27 mouse cellular contexts compared by ENCODE assay signal in genomic region chr10:83878745-83879144, GRCm38 (mm10).
DNase-seq lines count a peak whose midpoint lies in the region; ATAC-seq and TF ChIP-seq lines count a peak whose summit lies in the region.
"Had no signal": no experiment of that assay in that cellular context is flagged by ENCODE, and none has a peak within 500 bp of the region (broad histone marks: within the 10 kb centered on the region; RNA-seq: fewer than 3 reads in every experiment).

No protein-coding gene starts in this region.

- H3K4me1 ChIP-seq in heart, embryonic 15.5 days (replicated peaks): peaks cover 14% of the 10 kb centered on the region
- peaks cover 18% of the 10 kb centered on the region for H3K4me1 ChIP-seq in heart, postnatal 0 days (ENCODE audit: control insufficient read depth, insufficient read depth)
- peaks cover 19% of the 10 kb centered on the region for H3K4me1 ChIP-seq in embryonic fibroblast, embryonic 13.5 days (ENCODE audit: control insufficient read depth, insufficient read depth, low read length)
- H3K4me1 ChIP-seq: forebrain, embryonic 13.5 days; forebrain, embryonic 15.5 days had no signal

- H3K27me3 ChIP-seq in heart, embryonic 15.5 days: no peaks in the 10 kb centered on the region
- no peaks in the 10 kb centered on the region for H3K27me3 ChIP-seq in heart, postnatal 0 days (ENCODE audit: control insufficient read depth, insufficient read depth, low read length)
- H3K27me3 ChIP-seq: CH12.LX; embryonic facial prominence, embryonic 13.5 days; embryonic facial prominence, embryonic 15.5 days; forebrain, embryonic 13.5 days; forebrain, embryonic 15.5 days; Patski had no signal

- TF ChIP-seq CTCF in heart, postnatal 0 days (IDR thresholded peaks at IDR 0.05; ENCODE audit: low read depth): no peak
- TF ChIP-seq CTCF in embryonic fibroblast, embryonic 13.5 days (IDR thresholded peaks at IDR 0.05; ENCODE audit: borderline replicate concordance, insufficient read depth, low read length): no peak

- no peak for TF ChIP-seq EP300 in heart, postnatal 0 days (IDR thresholded peaks at IDR 0.05; ENCODE audit: low read depth)

- TF ChIP-seq POLR2A in embryonic fibroblast, embryonic 13.5 days (IDR thresholded peaks at IDR 0.05; ENCODE audit: low read depth, low read length): no peak

- H3K27ac ChIP-seq in heart, embryonic 15.5 days: no peak overlapping the region
- H3K27ac ChIP-seq in heart, postnatal 0 days (ENCODE audit: low read depth): 0 out of 2 replicates have a peak overlapping the region, but pooled peaks have one; percentile 20
- H3K27ac ChIP-seq in embryonic fibroblast, embryonic 13.5 days (ENCODE audit: insufficient read depth, low read length): peak overlapping the region; percentile 82
- H3K27ac ChIP-seq: embryonic facial prominence, embryonic 13.5 days; embryonic facial prominence, embryonic 15.5 days; forebrain, embryonic 13.5 days; forebrain, embryonic 15.5 days had no signal

- no peak overlapping the region for H3K4me3 ChIP-seq in heart, embryonic 15.5 days
- no peak overlapping the region for H3K4me3 ChIP-seq in heart, postnatal 0 days (ENCODE audit: low read depth, low read length)
- H3K4me3 ChIP-seq in embryonic fibroblast, embryonic 13.5 days (ENCODE audit: insufficient read depth, low read length): no peak overlapping the region
- H3K4me3 ChIP-seq: embryonic facial prominence, embryonic 13.5 days; embryonic facial prominence, embryonic 15.5 days; forebrain, embryonic 13.5 days; forebrain, embryonic 15.5 days had no signal

- intact Hi-C loops in heart, postnatal 36 days (cut with DNase I): no loop called here

- no peak for DNase-seq in heart, adult 11 months
- no peak for DNase-seq in heart, postnatal 0 days (ENCODE audit: low spot score)
- DNase-seq in heart, postnatal 36 days: no peak
- peak; percentile 61 for DNase-seq in Muller cell, postnatal 12 days (ENCODE audit: inconsistent ontology term)
- no peak for DNase-seq in embryo, embryonic 10 days (ENCODE audit: low spot score)
- DNase-seq in adrenal gland, adult 8-10 months: no peak
- DNase-seq: adrenal gland, postnatal 10 days; adrenal gland, postnatal 25 days; B cell, adult 2 months; cerebellum, adult 11 months; cerebellum, adult 18-20 months; cerebellum, adult 9-10 months; cerebellum, postnatal 10 days; cerebellum, postnatal 25 days; embryo, embryonic 11 days; forebrain, postnatal 0 days had no signal

- H3K9me3 ChIP-seq in heart, embryonic 15.5 days (replicated peaks): no peaks in the 10 kb centered on the region
- H3K9me3 ChIP-seq in heart, postnatal 0 days (replicated peaks; ENCODE audit: control insufficient read depth, low read length): no peaks in the 10 kb centered on the region
- H3K9me3 ChIP-seq: embryonic facial prominence, embryonic 13.5 days; embryonic facial prominence, embryonic 15.5 days; forebrain, embryonic 13.5 days; forebrain, embryonic 15.5 days had no signal

- WGBS in heart, embryonic 15.5 days: 61% methylated on average over 2 of the region's 2 CpGs
- 46% methylated on average over 2 of the region's 2 CpGs for WGBS in heart, postnatal 0 days

- H3K36me3 ChIP-seq in heart, embryonic 15.5 days: no peaks in the 10 kb centered on the region
- H3K36me3 ChIP-seq in heart, postnatal 0 days (replicated peaks; ENCODE audit: control insufficient read depth, insufficient read depth, low read length): no peaks in the 10 kb centered on the region
- H3K36me3 ChIP-seq: embryonic facial prominence, embryonic 13.5 days; embryonic facial prominence, embryonic 15.5 days; forebrain, embryonic 15.5 days; G1E had no signal

- H3K9ac ChIP-seq in heart, embryonic 15.5 days: no peak overlapping the region
- no peak overlapping the region for H3K9ac ChIP-seq in heart, postnatal 0 days (replicated peaks; ENCODE audit: low read depth, low read length)
- H3K9ac ChIP-seq: embryonic facial prominence, embryonic 13.5 days; embryonic facial prominence, embryonic 15.5 days; forebrain, embryonic 13.5 days; forebrain, embryonic 15.5 days; forebrain, postnatal 0 days had no signal

- no peak overlapping the region for H3K4me2 ChIP-seq in heart, embryonic 15.5 days
- no peak overlapping the region for H3K4me2 ChIP-seq in heart, postnatal 0 days (ENCODE audit: low read depth, low read length)
- H3K4me2 ChIP-seq: embryonic facial prominence, embryonic 13.5 days; embryonic facial prominence, embryonic 15.5 days; forebrain, embryonic 13.5 days; forebrain, embryonic 15.5 days had no signal

- 0 out of 2 replicates have a peak, but pooled peaks have one; percentile 14 for ATAC-seq in heart, embryonic 15.5 days (replicated peaks; ENCODE audit: insufficient number of reproducible peaks, insufficient read depth, low FRiP score, low read depth)
- ATAC-seq in heart, postnatal 0 days (ENCODE audit: insufficient read depth, low read depth): peak; percentile 30
- ATAC-seq: activated CD4-positive, CD25-positive, alpha-beta regulatory T cell, adult 4 months; CD4-positive, CD25-positive, alpha-beta regulatory T cell, adult 4 months; forebrain, embryonic 13.5 days; forebrain, embryonic 15.5 days; forebrain, postnatal 0 days; Patski had no signal
